Mouse (Mus musculus) central nervous system, embryonic 18 days (tissue): ENCODE measurements around the gene Tshr. TPM values are rescaled to one million over a fixed set of nuclear protein-coding genes. Genes with fewer than 3 reads are reported as not detected.

ENCODE experiments used
- polyA plus RNA-seq: library from polyadenylated mRNA; depleted of rRNA; stranded (reverse); fragments of >200 nt; gene quantifications from 2 replicates; pipeline ENCODE4 v1.2.3, GENCODE M21; 2012; rRNA removed

The Tshr gene
- polyA plus RNA-seq, result 0.70 and 1.0 TPM in 2 replicates

GRCm38 (mm10) chr12:91384281-91385017 is at the start of gene Tshr, which contains the start of gene Cep128:
TSS of gene Tshr (plus strand) at chr12:91384563.
TSS of gene Cep128 (minus strand) at chr12:91384409.

GRCm38 (mm10) chr12:91589847-91590690 is 205.7 kb downstream of the Tshr start, which contains the start of gene Gtf2a1:
TSS of gene Gtf2a1 (minus strand) at chr12:91590487.

Other genes with a start within 250 kb of the Tshr start
- gene Cep128, start 154 bp upstream of the Tshr start, polyA plus RNA-seq, result 3.7 TPM in 2 replicates
- 25.1 and 26.6 TPM in 2 replicates for gene Gtf2a1, start 205.9 kb downstream of the Tshr start, polyA plus RNA-seq